Mouse (Mus musculus): ENCODE measurements at regions not wholly inside any gene's neighbourhood (a gene's known extent, or its start where the extent isn't known, plus 50 kb on each side); places are given as distances from the start of the nearest gene placed in this dataset.
"Not testable (repeated sequence)": the region's sequence is repeated elsewhere in the genome, so short reads cannot be mapped to it uniquely, and the experiment has no call there.

- H3K4me1 ChIP-seq; H3K4me2 ChIP-seq; H3K27ac ChIP-seq; H3K27me3 ChIP-seq (replicated peaks); H3K36me3 ChIP-seq (replicated peaks); H3K4me3 ChIP-seq; H3K9ac ChIP-seq; H3K9me3 ChIP-seq: not testable (repeated sequence)
- 3% methylated on average over 5 of the region's 6 CpGs for WGBS
- ATAC-seq (replicated peaks): peak; percentile 63; the same call in 1 of the 2 replicates
Measured at GRCm38 (mm10) chr6:123930951-123931350, 77.7 kb upstream of the Vmn2r25 start.

GRCm38 (mm10) chr6:123937930-123938329 lies 84.7 kb upstream of the Vmn2r25 start:
- WGBS: 94% methylated on average over 2 of the region's 2 CpGs
- H3K27ac ChIP-seq: no peak overlapping the region
- H3K4me3 ChIP-seq: no peak overlapping the region
- H3K27me3 ChIP-seq (replicated peaks): no peaks in the 10 kb centered on the region
- H3K36me3 ChIP-seq (replicated peaks): no peaks in the 10 kb centered on the region
- no peak overlapping the region for H3K9ac ChIP-seq
- no peak for ATAC-seq (replicated peaks)
- H3K4me1 ChIP-seq: no peaks in the 10 kb centered on the region
- no peaks in the 10 kb centered on the region for H3K9me3 ChIP-seq
- no peak overlapping the region for H3K4me2 ChIP-seq

GRCm38 (mm10) chr6:123961321-123961720 lies 63.0 kb upstream of the Vmn2r26 start:
- Histone ChIP-seq H3K4me1 (no peaks in the 10 kb centered on the region), H3K27ac (no peak overlapping the region), H3K9me3 (no peaks in the 10 kb centered on the region), H3K4me3 (no peak overlapping the region), H3K27me3 (replicated peaks) (no peaks in the 10 kb centered on the region), H3K4me2 (no peak overlapping the region), H3K9ac (no peak overlapping the region), H3K36me3 (replicated peaks) (no peaks in the 10 kb centered on the region)
- 90% methylated on average over 2 of the region's 2 CpGs for WGBS
- no peak for ATAC-seq (replicated peaks)

GRCm38 (mm10) chr6:123971180-123971579 lies 53.2 kb upstream of the Vmn2r26 start:
- H3K36me3 ChIP-seq (replicated peaks): no peaks in the 10 kb centered on the region

More at GRCm38 (mm10) chr6:123971180-123971579, 53.2 kb upstream of the Vmn2r26 start:
- no peaks in the 10 kb centered on the region for H3K27me3 ChIP-seq (replicated peaks)
- H3K4me2 ChIP-seq: no peak overlapping the region
- ATAC-seq (replicated peaks): no peak
- no peaks in the 10 kb centered on the region for H3K4me1 ChIP-seq
- H3K9ac ChIP-seq: no peak overlapping the region
- H3K4me3 ChIP-seq: no peak overlapping the region
- no peak overlapping the region for H3K27ac ChIP-seq
- H3K9me3 ChIP-seq: no peaks in the 10 kb centered on the region

Measured in midbrain, embryonic 15.5 days (tissue).